12 mouse cellular contexts compared by ENCODE assay signal in genomic region chr5:115547421-115547820, GRCm38 (mm10). TPM values are rescaled to one million over a fixed set of nuclear protein-coding genes. Genes with fewer than 3 reads are reported as not detected.
DNase-seq lines count a peak whose midpoint lies in the region; ATAC-seq and TF ChIP-seq lines count a peak whose summit lies in the region.
"Had no signal": no experiment of that assay in that cellular context is flagged by ENCODE, and none has a peak within 500 bp of the region (broad histone marks: within the 10 kb centered on the region; RNA-seq: fewer than 3 reads in every experiment).

No protein-coding gene starts in this region.

- no peak overlapping the region for H3K4me2 ChIP-seq in hindbrain, embryonic 16.5 days (ENCODE audit: low read length)
- H3K4me2 ChIP-seq in embryonic facial prominence, embryonic 13.5 days, result no peak overlapping the region

- peak overlapping the region; percentile 78 for H3K27ac ChIP-seq in hindbrain, embryonic 10.5 days
- H3K27ac ChIP-seq in hindbrain, embryonic 16.5 days (ENCODE audit: low read depth, low read length), result no peak overlapping the region
- peak overlapping the region; percentile 44 for H3K27ac ChIP-seq in embryonic facial prominence, embryonic 13.5 days

- peaks cover 77% of the 10 kb centered on the region for H3K36me3 ChIP-seq in hindbrain, embryonic 10.5 days
- H3K36me3 ChIP-seq in hindbrain, embryonic 16.5 days (ENCODE audit: control insufficient read depth, insufficient read depth, low read length), result peaks cover 18% of the 10 kb centered on the region
- H3K36me3 ChIP-seq in E14TG2a.4 (ENCODE audit: insufficient read depth, low read length), result peaks cover 61% of the 10 kb centered on the region
- H3K36me3 ChIP-seq in embryonic facial prominence, embryonic 13.5 days, result peaks cover 78% of the 10 kb centered on the region

- H3K4me3 ChIP-seq in hindbrain, embryonic 10.5 days, result no peak overlapping the region
- no peak overlapping the region for H3K4me3 ChIP-seq in hindbrain, embryonic 16.5 days (ENCODE audit: low read length)
- peak overlapping the region; percentile 66 for H3K4me3 ChIP-seq in E14TG2a.4 (replicated peaks; ENCODE audit: low read length)
- no peak overlapping the region for H3K4me3 ChIP-seq in embryonic facial prominence, embryonic 13.5 days

- peak; percentile 68 to 70 for DNase-seq in cerebellum, adult 18-20 months
- DNase-seq in hindbrain, embryonic 10.5 days (ENCODE audit: low spot score), result no peak
- DNase-seq in spleen, adult 12 weeks (ENCODE audit: low spot score), result no peak
- no peak for DNase-seq in adrenal gland, postnatal 36 days
- DNase-seq: heart, adult 11 months; liver; lung, postnatal 36 days had no signal

- H3K9me3 ChIP-seq in hindbrain, embryonic 10.5 days, result no peaks in the 10 kb centered on the region
- no peaks in the 10 kb centered on the region for H3K9me3 ChIP-seq in hindbrain, embryonic 16.5 days (ENCODE audit: control insufficient read depth, low read length)
- H3K9me3 ChIP-seq in E14TG2a.4 (ENCODE audit: low read length), result no peaks in the 10 kb centered on the region
- H3K9me3 ChIP-seq in embryonic facial prominence, embryonic 13.5 days, result no peaks in the 10 kb centered on the region

- H3K4me1 ChIP-seq in hindbrain, embryonic 10.5 days (replicated peaks), result peaks cover 84% of the 10 kb centered on the region
- peaks cover 14% of the 10 kb centered on the region for H3K4me1 ChIP-seq in hindbrain, embryonic 16.5 days (ENCODE audit: control insufficient read depth, insufficient read depth, low read depth, low read length)
- H3K4me1 ChIP-seq in E14TG2a.4 (replicated peaks; ENCODE audit: low read depth, low read length), result peaks cover 93% of the 10 kb centered on the region
- peaks cover 47% of the 10 kb centered on the region for H3K4me1 ChIP-seq in embryonic facial prominence, embryonic 13.5 days

- WGBS in hindbrain, embryonic 10.5 days, result 71% methylated on average over 7 of the region's 7 CpGs
- WGBS in hindbrain, embryonic 16.5 days, result 88% methylated on average over 7 of the region's 7 CpGs
- WGBS in embryonic facial prominence, embryonic 13.5 days, result 61% methylated on average over 7 of the region's 7 CpGs

- no peak for TF ChIP-seq CTCF in E14TG2a.4 (conservative IDR thresholded peaks at IDR 0.05; ENCODE audit: low read length)

- ATAC-seq in cerebellum, adult (ENCODE audit: insufficient number of reproducible peaks, low FRiP score, low TSS enrichment), result no peak
- ATAC-seq in hindbrain, embryonic 16.5 days, result no peak
- ATAC-seq in embryonic facial prominence, embryonic 13.5 days (ENCODE audit: insufficient number of reproducible peaks, insufficient read depth, low FRiP score, low TSS enrichment, low read depth), result no peak
- ATAC-seq: intestine, embryonic 16.5 days had no signal

- H3K9ac ChIP-seq in hindbrain, embryonic 16.5 days (ENCODE audit: low read depth, low read length), result no peak overlapping the region
- peak overlapping the region; percentile 49; the same call in 1 of the 2 replicates for H3K9ac ChIP-seq in embryonic facial prominence, embryonic 13.5 days

- H3K27me3 ChIP-seq in hindbrain, embryonic 10.5 days (ENCODE audit: insufficient read depth, poor library complexity, severe bottlenecking), result no peaks in the 10 kb centered on the region
- no peaks in the 10 kb centered on the region for H3K27me3 ChIP-seq in hindbrain, embryonic 16.5 days (replicated peaks; ENCODE audit: control insufficient read depth, insufficient read depth, low read length)
- no peaks in the 10 kb centered on the region for H3K27me3 ChIP-seq in E14TG2a.4 (ENCODE audit: insufficient read depth, low read length)
- no peaks in the 10 kb centered on the region for H3K27me3 ChIP-seq in embryonic facial prominence, embryonic 13.5 days

RNA-seq across cellular contexts. Expression of gene Rplp0, which starts 11.8 kb away (rescaled TPM):
- 1,124 and 1,374 TPM in 2 replicates for polyA plus RNA-seq in hindbrain, embryonic 10.5 days (2016; fragmentation: Nextera tagmentation; extraction: Ambion mirVana)
- polyA plus RNA-seq in hindbrain, embryonic 16.5 days (2015; fragmentation: Nextera tagmentation; extraction: Ambion mirVana), result 814 and 834 TPM in 2 replicates
- polyA plus RNA-seq in embryonic facial prominence, embryonic 13.5 days (2015; fragmentation: Nextera tagmentation; extraction: Ambion mirVana), result 1,563 and 1,729 TPM in 2 replicates
- total RNA-seq in adrenal gland, postnatal 36 days (2021), result 100 to 1,000 TPM; 829 to 906 TPM

RNA-seq across cellular contexts. Expression of gene Gcn1l1, which starts 17.6 kb away (rescaled TPM):
- 56.9 and 57.5 TPM in 2 replicates for polyA plus RNA-seq in hindbrain, embryonic 10.5 days (2016; fragmentation: Nextera tagmentation; extraction: Ambion mirVana)
- polyA plus RNA-seq in hindbrain, embryonic 16.5 days (2015; fragmentation: Nextera tagmentation; extraction: Ambion mirVana), result 32.2 and 39.3 TPM in 2 replicates
- polyA plus RNA-seq in embryonic facial prominence, embryonic 13.5 days (2015; fragmentation: Nextera tagmentation; extraction: Ambion mirVana), result 45.8 and 47.9 TPM in 2 replicates
- 10 to 100 TPM; 53.9 to 69.5 TPM for total RNA-seq in adrenal gland, postnatal 36 days (2021)

RNA-seq across cellular contexts. Expression of gene Pxn, which starts 40.9 kb away (rescaled TPM):
- polyA plus RNA-seq in hindbrain, embryonic 10.5 days (2016; fragmentation: Nextera tagmentation; extraction: Ambion mirVana), result 32.6 and 42.6 TPM in 2 replicates
- polyA plus RNA-seq in hindbrain, embryonic 16.5 days (2015; fragmentation: Nextera tagmentation; extraction: Ambion mirVana), result 19.1 and 23.9 TPM in 2 replicates
- 39.6 and 44.2 TPM in 2 replicates for polyA plus RNA-seq in embryonic facial prominence, embryonic 13.5 days (2015; fragmentation: Nextera tagmentation; extraction: Ambion mirVana)
- total RNA-seq in adrenal gland, postnatal 36 days (2021), result 10 to 100 TPM; 33.5 to 54.2 TPM

Comparison
In these comparisons a context has a peak if more than half of its experiments do, and no peak if none do; other contexts are left out.
1. DNase-seq: peak in cerebellum, adult 18-20 months (2 of 2); none in hindbrain, embryonic 10.5 days (single experiment), spleen, adult 12 weeks (single experiment) and adrenal gland, postnatal 36 days (0 of 2).